Mouse (Mus musculus) mouse trophoblast stem cell (cell line): ENCODE results near the gene Lce1d.
"Not testable (repeated sequence)": the region's sequence is repeated elsewhere in the genome, so short reads cannot be mapped to it uniquely, and the experiment has no call there.

Experiments
- in situ Hi-C, 2 experiments: fragments of 300-500 bp; cut with MseI, MboI; formaldehyde crosslinking; loops; 2 replicates in 1 of 2; 3 replicates in 1 of 2; pipeline ENCODE4 v1.15.1; 2025

Lce1d gene

DNA sequence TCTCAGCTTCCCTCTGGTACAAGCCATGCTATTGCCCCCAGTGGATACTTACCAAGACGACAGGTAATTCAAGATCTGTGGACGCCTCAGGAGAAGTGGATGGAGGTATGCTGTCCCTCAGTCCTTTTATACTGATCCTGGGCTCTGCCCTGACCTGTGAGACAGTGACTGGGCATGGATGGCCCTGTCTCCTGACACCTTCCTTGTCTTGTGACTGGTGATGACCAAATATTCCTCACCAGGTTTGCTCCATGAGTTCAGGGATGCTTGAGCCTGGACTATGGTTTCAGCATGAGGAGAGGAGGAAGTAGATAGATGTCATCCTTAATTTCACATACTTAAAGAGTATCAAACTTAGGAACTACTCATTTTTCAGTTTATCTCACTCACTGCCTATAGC lies at the start of gene Lce1d:
TSS of gene Lce1d (minus strand) at position 101 of the 400 bp plus-strand sequence.
- in situ Hi-C loops = no loop called here

DNA sequence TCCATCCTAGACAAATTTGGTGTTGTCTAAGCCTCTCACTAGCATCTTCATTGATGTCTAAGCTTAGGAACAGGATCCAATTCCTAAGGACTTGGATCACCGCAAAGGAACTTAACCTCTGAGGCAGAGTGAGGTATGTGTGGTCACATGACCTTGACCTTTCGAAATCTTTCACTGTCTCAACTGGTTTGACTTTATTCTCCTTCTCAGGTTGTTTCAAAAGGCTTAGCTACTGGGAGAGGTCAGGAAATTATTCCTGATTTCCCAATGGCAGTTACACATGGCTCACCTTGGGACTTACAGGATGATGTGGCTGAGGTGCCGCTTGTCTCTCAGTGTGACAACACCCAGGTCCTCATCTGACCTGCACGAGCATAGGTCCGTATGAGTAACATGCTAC lies 35.6 kb upstream of the Lce1d start:
- in situ Hi-C loops = no loop called here

DNA sequence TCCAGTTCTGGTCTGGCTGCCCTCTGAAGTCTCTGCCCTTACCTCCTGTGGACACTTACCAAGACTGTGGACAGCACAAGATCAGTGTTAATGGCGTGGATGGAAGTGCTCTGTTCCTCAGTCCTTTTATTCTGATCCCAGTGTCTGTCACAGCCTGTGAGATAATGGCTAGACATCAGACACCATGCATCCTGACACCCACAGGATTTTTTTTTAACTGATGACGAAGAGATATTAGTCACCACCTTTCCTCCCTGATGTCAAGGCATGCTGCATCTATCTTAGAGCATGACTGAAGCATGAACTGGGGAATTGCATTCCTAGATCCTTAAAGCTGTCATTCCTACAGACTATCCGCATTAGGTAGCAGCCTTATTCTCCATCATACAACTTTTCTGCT lies 33.2 kb upstream of the Lce1d start, which contains the start of gene Lce1f:
TSS of gene Lce1f (minus strand) at position 101 of the 400 bp plus-strand sequence.
- in situ Hi-C loops = no loop called here

DNA sequence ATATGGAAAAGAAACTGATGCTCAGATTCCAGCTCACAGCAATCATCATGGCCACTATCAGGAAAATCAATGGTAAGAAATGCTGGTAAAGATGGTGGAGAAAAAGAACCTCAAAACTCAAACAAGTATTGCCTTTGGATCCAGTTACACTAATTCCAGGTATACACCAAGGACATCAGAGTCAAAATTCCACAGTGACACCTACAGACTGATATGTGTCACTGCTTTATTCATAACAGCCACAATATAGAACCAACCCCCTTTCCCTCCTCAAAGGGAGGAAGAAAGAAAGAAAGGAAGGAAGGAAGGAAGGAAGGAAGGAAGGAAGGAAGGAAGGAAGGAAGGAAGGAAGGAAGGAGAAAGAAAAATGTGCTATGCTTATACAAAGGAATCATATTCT lies 28.1 kb upstream of the Lce1d start:
- in situ Hi-C loops = no loop called here

DNA sequence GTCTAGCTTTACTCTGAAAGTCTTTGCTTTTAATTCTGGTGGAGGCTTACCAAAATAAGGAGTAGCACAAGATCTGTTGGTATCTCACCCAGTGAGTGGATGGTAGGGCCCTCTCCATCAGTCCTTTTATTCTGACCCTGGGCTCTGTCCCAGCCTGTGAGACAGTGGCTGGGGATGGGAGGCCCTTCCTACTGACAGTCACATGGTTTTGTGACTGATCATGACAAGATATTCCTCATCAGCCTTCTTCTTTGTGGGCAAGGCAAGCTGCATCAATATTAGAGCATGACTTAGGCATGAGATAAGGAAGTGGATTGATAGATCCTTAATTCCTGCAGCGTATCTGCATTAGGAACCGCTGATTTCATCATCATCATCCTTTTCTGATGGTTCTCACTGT lies 22.0 kb upstream of the Lce1d start, which contains the start of gene Lce1e:
TSS of gene Lce1e (minus strand) at position 101 of the 400 bp plus-strand sequence.
- in situ Hi-C loops = no loop called here

DNA sequence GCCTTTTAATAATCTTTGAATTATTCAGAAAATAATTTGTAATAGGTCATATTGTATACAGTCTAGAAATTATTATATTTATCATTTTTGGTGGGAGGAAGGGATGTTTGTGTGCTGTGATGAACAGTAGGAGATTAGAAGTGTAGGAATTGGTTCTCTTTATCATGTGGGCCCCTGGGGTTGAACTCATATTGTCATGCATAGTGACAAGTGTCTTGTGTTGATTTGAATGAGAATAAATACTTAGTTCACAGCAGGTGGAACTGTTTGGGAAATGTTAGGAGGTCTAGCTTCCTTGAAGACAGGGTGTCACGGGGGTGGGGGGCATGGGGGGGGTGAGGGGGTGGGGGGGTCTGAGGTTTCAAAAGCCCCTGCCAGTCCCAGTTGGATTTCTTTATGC lies 7.6 kb upstream of the Lce1d start:
- in situ Hi-C loops = no loop called here

DNA sequence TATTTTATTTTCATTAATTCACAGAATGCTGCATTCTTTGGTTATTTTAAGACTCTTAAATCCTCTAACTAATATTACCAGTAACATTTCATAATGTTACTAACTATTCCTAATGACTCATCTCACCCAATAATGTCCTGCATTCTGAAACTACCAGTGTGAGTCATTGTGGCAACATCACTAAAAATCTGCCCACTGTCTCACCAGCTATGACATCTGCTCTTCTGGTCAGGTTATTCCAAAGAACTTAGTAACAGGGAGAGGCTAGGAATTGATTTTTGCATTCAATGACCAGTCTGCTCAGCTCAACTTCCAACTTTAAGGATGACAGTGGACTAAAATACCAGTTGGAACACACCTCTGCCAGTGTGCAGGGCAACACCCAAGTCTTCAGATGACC lies 4.7 kb upstream of the Lce1d start:
- in situ Hi-C loops = no loop called here

DNA sequence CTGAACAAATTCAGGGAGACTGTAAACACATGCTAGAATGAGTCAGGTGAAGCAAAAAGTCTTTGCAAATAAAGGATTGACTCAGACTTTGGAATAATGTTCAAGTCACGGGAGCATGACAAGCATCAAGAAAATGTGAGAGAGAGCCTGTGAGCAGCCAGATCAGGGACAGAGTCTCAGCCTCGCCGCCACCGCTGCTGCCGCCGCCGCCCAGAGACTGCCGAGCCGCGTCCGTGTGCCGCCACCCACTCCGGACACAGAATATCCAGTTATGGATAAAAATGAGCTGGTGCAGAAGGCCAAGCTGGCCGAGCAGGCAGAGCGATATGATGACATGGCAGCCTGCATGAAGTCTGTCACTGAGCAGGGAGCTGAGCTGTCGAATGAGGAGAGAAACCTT lies 2.1 kb upstream of the Lce1d start:
- in situ Hi-C loops = not testable (repeated sequence)

DNA sequence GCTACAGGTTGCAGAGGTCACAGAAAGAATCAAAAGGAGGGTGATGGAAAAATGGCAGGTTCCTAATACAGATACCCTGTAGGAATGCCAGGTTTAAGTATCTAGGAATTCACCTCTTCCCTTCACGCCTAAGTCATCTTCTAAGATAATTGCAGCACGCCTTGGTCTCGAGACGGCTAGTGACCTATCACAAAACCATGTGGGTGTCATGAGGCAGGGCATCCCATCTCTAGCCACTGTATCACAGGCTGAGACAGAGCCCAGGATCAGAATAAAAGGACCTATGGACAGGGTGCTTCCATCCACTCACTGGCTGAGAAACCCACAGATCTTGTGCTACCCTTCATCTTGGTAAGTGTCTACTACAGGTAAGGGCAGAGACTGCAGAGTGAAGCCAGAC lies 8.1 kb downstream of the Lce1d start, which contains the start of gene Lce1c:
TSS of gene Lce1c (plus strand) at position 301 of the 400 bp plus-strand sequence.
- in situ Hi-C loops = no loop called here

DNA sequence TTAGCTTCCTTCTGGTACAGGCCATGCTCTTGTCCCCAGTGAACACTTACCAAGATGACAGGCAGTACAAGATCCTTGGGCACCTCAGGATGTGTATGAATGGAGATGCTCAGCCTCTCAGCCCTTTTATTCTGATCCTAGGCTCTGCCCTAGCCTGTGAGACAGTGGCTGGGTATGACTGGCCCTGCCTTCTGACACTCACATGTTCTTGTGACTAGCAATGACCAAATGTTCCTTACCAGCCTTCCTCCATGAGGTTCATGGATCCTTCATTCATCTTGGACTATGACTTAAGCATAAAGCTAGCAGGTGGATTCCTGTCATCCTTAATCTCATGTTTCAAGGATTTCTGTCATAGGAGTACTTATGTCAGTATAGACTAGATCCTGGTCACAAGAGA lies 16.8 kb downstream of the Lce1d start, which contains the start of gene Lce1a2:
TSS of gene Lce1a2 (minus strand) at position 101 of the 400 bp plus-strand sequence.
- in situ Hi-C loops = no loop called here

DNA sequence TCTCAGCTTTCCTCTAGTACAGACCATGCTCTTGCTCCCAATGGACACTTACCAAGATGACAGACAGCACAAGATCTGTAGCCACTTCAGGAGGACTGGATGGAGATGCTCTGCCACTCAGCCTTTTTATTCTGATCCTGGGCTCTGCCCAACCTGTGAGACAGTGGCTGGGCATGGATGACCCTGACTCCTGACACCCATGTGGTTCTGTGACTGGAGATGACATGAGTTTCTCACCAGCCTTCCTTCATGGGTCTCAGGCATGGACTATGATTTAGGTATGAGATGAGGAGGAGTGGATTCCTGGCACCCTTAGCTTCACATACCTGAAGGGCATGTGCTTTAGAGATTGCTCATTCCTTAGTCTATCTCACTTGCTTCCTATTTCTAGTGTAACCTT lies 30.2 kb downstream of the Lce1d start, which contains the start of gene Lce1b:
TSS of gene Lce1b (minus strand) at position 101 of the 400 bp plus-strand sequence.
- in situ Hi-C loops = no loop called here

DNA sequence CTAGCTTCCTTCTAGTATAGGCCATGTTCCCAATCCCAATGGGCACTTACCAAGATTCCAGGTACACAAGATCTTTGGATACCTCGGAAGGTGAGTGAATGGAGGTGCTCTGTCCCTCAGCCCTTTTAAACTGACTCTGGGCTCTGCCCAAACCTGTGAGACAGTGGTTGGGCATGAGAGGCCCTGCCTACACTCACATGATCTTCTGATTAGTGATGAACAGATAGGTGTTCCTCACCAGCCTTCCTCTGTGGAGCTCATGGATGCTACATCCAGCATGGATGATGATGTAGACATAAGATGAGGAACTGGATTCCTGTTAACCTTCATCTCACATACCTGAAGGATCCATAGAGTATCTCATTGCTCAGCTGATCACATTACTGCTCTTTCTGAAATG lies 38.8 kb downstream of the Lce1d start, which contains the start of gene Lce1a1:
TSS of gene Lce1a1 (minus strand) at position 101 of the 400 bp plus-strand sequence.
- in situ Hi-C loops = no loop called here

DNA sequence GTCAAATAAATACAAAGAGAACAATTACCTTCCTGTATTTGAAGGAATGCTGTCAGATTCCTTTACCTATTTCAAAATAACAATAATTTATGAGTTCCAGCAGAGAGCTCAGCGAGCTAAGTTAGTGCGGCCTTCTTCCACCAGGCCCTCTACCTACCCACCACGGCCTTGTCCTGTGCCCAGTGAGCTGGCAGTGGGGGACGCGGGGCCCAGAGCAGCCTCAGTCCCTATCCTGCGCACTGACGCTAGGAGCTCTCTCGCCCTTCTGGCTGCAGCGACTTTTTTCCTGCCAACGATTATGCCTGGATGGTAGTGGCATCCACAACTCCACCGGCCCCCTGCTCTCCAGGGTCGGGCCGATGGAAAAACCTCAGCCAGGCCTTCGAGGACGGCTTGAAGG lies 47.2 kb downstream of the Lce1d start:
- in situ Hi-C loops = no loop called here

DNA sequence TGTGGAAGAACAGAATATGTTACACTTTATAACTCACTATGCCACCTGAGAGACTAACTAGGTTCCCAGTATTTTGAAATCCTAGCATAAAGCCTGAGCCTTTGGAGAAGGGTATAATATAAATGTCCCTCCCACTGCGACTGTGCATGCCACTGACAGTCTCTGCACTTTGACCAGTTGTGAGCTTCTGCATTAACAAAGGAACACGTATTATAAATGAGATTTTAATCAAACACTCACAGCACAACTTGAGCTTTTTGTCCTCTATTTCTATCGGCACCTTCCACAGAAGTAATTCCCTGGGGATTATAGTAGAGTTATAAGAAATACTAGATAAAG lies 48.4 kb downstream of the Lce1d start:
- in situ Hi-C loops = no loop called here

DNA sequence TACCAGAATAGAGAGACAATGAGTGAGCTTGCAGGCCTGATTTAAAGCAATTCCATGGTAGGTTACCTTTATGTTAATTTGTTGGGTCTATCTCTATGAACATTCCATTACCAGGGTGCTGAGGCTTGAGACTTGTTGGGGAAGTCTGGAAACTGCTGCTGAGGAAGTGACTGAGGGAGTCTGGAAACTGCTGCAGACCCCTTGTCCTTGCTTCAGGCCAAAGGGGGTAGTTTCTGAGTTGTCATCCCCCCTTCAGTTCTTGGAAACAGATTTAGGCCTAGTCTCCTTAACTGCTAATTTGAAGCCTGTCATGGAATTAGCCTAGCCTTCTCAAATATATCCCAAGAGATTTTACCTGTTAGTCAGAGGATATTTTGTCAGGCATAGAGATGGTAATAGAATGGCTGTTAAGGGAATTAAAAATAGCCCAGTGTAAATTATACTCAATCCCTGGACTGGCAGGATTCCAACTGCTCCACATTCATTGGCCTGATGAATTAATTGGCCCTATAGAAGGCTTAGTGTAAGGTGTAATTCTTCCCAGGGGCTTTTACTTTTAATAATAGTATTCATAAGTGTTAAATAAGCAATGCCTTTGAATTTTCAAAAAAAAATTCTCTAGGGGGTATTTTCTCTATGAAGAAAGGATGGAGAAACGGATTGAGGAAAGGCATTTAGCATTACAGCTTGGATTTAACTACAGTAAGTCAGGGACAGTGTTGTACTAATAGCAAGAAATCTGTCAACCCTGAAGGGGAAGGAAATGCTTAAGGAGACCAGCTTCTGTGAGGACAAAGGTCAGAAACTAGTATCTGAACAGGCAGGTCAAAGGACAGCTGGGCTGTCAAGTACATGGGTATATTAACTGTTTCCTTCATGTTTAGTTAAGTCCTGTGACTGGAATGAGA lies 49.0 kb downstream of the Lce1d start:
- in situ Hi-C loops = no loop called here
